Mouse (Mus musculus) left cerebral cortex, postnatal 4 days (tissue): Measurements from ENCODE around the gene Foxe1. TPM values are rescaled to one million over a fixed set of nuclear protein-coding genes. Genes with fewer than 3 reads are reported as not detected.

ENCODE experiments used
- DNase-seq: peaks from one replicate; pipeline ENCODE4 v3.0.0-alpha.2; 2022
- intact Hi-C: fragments of 180-260 bp; cut with DNase I; formaldehyde crosslinking; loops from one replicate; pipeline ENCODE4 v1.15.1; 2025
- total RNA-seq, 2 experiments: library from RNA; stranded (reverse); gene quantifications; 2 replicates each; pipeline ENCODE4 v1.2.3; 2021

The Foxe1 gene
- total RNA-seq, 2 experiments from 2014 or later, result not detected

DNA sequence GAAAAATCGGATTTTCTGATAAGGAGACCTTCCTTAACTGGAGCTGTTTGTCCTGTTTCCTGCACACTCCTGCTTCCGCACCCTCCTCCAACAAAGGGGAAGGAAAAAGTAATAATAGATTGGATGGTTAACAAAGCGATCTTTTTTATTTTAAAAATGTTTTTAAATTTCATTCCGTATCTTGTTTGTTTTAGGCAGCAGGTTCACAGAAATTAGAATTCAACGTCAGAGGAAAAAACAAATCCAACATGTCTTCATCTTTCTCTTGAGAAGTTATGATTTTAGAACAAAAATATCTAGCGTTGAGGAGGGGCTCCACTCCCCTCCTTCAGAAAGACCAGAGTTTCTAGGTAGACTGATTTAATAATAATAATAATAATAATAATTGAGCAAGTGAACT is 2.8 kb downstream of the Foxe1 start:
- intact Hi-C loops, result loop anchor here (10.0 kb wide), 1 partner anchor 141 kb away; no protein-coding TSS in a partner anchor
- no peak for DNase-seq

DNA sequence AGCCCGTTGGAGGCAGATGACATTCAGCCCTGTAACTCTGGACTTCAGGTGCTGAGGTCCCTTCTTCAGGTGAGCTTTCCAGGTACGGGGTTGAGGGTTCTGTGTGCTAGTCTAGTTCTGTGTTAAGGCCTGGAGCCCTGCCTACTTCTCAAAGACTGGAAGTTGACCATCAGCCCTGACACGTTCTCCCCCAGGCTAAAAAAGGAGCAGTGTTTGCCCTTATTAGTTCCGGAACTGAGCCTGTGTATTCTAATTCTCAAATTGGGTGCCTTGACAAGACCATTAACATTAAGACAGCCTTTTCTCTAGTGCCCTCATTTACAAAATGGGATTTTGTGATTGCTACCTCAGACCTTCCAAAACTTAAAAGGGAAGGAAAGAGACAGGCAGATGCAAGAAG is 3.7 kb downstream of the Foxe1 start:
- intact Hi-C loops, result loop anchor here (10.0 kb wide), 1 partner anchor 142 kb away; no protein-coding TSS in a partner anchor
- DNase-seq, result no peak

DNA sequence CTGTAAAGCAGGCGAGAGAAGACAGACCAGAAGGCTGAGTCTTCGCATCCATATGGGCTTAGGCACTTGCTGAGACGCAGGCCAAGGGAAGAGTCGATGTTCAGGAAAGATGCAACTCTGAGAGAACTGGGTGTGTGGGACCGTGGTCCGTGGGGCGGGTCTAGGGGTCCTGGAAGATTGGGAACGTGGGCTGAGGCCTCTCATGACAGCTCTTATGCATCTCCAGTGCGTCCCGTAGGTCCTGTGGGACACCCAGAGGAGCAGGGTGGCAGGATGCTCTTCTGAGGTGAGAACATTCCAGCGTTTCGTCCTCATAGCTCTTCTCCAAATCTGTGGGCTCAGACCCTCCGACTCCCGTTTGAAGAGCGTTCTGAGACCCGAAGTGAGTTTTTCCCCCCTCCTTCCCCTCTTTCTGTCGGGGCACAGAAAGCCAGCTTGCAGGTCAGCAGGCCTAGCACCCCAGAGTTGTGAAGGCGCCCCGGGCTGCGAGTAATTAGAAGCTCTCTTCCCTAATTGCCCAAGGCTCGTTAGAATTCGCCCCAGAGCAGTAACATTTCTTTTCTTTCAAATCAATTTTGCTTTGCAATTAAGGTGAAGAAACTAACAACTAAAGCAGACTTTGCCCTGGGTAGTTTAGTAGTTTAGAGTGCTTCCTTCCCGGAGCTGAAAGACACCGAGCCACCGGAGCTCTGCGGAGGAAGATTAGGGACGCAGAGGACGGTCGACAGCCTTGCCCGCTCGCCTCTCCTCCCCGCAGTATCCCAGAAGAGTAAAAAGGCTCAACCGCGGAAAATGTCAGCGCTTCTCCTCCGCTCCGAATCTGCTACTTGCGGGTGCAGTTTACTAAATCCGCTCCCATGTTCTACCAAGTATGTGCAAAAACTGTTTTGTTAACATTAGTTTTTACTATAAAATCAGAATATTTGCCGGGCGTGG is 4.4 kb downstream of the Foxe1 start:
- intact Hi-C loops, result loop anchor here (10.0 kb wide), 1 partner anchor 143 kb away; no protein-coding TSS in a partner anchor
- no peak for DNase-seq

DNA sequence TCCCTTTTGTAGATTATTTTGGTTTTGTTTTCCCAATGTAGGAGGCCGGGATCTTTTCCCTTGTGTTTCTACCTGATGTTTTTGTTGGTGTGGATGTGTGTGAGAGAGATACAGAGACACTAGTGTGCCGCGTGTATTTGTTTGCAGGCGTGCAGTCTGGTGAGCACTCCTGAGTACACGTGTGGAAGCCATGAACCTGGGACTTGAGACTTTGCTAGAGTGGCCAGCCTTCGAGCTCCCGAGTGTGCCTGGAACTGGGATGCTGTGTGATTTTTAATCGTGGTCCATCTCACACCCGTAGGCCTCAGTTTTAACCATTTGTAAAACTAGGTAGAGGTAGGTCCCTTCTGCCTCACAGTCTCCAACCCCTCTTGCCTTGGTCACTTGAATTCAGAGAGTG is 5.5 kb downstream of the Foxe1 start:
- intact Hi-C loops, result loop anchor here (10.0 kb wide), 1 partner anchor 144 kb away; no protein-coding TSS in a partner anchor
- DNase-seq, result no peak

DNA sequence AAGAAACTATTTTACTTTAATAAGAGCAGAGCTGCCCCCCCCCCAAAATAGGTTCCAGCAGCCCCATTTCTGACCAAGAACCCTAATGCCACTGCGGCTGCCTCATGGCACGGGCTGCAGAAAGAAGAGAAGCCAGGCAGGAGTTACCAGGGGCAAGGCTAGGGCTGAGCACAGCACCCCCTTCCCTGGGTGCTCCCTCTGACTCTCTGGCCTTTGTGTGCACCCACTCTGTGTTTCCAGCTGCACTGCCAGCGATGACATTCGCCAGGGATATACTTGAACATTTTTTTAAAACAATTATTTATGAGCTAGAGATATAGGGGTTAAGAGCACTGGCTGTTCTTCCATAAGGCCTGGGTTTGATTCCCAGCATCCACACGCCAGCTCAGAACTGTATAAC is 6.1 kb downstream of the Foxe1 start:
- no peak for DNase-seq
- intact Hi-C loops, result loop anchor here (10.0 kb wide), 1 partner anchor 145 kb away; no protein-coding TSS in a partner anchor

DNA sequence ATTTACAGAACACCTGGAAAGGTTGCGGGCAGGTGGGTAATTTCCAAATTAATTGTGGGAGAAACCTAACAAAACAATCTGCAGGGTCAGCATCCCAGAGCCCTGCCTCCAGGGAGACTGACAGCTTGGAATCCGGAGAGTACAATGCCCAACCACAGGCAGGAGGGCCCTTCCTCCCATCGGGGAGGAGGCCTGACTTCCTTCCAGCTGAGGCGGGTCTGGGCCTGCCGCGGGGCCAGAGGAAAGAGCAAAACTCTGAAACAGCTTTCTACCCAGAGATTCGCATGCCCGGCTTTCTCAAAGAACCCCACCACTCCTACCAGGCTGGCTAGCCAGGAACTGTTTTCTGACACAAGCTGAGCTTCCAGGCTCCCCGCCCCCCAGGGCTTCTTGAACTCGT is 9.6 kb downstream of the Foxe1 start:
- intact Hi-C loops, result no loop called here

DNA sequence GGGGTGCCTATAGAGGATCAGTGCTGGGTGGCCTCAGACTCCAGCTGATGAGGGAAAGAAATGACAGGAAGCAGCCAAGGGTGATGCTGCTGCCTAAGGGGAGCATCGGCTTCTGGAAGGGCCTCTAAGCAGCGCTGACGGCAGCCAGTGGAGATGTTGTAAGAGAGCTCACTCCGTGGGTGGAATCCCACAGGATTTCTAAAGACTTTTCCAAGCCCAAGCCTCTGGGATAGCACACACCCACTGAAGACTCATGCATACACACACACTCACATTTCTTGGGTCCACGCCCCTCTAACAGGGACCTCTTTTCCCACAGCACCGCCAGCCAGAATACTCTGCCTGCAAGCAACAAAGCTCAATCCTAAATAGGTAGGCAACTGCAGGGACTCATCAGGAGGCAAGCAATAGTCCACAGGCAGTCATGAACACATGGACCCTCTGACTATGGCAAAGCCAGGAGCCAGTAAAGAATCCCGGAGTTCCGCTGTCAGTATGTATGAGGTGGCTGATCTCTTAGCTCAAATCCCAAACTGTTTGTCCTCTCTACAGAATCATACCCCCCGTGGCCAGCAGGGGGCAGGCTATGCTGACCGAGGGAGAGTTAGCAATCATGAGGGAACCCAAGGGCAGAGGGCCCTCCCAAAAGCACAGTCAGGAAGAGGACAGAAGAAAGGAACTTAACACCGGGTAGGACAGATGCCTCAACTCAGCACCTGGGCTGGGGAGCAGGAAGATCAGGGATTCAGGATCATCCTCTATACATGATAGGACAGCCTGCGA is 13.1 kb downstream of the Foxe1 start:
- DNase-seq, result peak; percentile 65
- intact Hi-C loops, result no loop called here

More for the DNA sequence above, 9.6 kb downstream of the Foxe1 start:
- DNase-seq, result no peak

DNA sequence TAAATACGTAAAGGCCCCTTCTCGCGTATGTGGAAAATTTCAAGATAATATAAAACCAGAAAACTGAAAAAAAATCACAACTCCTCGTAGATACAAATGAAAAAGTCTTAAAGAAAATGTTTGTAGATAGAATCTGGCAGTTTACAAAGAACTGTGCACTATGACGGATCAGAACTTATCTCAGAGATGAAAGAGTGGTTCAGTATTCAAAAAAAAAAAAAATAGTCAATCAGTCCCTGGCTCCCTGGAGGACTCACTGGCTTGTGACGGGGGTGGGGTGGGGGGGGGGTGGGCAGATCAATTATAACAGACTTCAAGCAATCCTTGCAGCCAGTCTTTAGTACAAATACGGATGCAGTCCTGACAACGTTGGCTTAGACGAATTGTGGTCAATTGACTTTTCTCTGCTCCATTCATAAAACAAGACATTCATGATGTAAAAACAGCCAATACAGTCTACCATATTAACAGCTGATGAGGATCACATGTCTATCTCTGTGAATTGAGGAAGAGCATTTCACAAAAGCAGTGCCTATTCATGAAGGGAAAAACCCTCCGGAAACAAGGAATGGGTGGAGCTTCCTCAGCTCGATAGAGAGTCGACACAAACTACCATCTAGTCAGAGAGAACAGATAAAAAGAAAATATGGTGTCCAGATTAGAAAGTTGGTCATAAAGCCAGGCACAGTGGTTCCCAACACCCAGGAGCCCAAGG is 16.3 kb downstream of the Foxe1 start:
- DNase-seq, result no peak
- intact Hi-C loops, result no loop called here

DNA sequence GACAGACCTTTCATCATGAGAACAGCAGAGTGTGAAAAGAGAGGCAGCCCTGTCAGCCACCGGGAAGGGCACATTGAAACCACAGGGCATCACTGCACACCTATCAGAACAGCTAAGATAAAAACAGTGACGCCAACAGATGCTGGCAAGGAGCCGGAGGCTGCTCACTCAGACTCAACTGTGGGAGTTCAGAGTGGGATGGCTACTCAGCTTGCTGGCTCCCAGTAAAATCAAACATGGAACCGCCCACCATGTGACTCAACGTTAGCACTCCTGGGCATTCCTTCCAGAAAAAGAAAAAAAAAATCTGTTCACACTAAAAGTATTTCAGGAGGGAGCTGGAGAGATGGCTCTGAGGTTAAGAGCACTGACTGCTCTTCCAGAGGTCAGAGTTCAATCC is 17.8 kb downstream of the Foxe1 start:
- intact Hi-C loops, result no loop called here
- DNase-seq, result no peak

DNA sequence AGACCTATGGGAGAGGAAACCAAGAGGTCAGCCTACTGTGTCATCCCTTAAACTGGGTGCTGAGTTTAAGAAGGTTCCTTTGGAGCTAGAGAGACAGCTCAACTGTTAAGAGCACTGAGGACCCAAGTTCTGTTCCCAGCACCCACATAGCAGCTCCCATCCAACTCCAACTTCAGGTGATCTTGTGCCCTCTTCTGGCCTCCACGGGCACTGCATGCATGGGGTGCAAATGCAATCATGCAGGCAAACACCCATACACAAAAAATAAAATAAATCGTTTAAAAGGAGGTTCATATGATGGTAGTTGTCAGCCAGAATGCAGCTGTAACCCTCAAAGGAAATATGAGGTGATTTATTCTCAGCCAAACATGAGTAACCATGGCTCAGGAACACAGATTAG is 21.0 kb downstream of the Foxe1 start:
- no peak for DNase-seq
- intact Hi-C loops, result no loop called here

DNA sequence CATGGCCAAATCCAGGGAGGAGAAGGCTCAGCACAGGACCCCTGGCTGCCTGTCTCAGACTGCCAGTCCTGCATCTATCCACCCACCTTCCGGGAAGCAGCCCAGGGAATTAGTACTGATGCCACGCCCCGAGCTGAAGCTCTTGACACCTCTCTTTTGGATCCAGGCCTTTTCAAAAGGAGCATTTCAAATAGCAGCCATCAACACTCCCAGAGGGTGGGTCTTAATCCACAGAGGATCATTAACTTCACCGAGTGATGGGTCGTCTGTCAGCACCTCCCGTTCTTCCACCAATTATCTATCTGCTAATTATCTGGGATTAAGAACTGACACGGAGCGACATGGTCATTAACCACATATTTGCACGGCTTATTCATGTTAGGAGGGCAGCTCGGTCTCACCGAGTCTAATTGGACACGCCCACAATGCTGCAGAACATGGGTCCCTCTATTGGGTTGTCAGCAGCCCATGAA is 24.1 kb downstream of the Foxe1 start:
- intact Hi-C loops, result no loop called here
- no peak for DNase-seq

DNA sequence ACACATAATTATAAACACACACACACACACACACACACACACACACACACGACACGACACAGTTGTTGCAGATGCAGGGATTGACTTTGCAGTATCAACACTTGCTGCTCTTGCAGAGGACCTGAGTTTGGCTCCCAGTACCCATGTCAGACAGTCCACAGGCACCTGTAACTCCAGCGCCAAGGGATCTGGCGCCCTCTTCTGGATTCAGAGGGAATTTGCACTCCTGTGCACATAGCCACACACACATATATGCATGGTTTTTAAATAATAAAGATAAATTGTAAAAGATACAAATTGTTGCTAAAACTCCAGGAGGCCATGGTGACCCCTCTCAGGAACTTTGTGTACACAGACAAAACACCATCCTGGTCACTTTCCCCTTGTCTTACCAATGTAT is 25.7 kb downstream of the Foxe1 start:
- DNase-seq, result no peak
- intact Hi-C loops, result no loop called here

DNA sequence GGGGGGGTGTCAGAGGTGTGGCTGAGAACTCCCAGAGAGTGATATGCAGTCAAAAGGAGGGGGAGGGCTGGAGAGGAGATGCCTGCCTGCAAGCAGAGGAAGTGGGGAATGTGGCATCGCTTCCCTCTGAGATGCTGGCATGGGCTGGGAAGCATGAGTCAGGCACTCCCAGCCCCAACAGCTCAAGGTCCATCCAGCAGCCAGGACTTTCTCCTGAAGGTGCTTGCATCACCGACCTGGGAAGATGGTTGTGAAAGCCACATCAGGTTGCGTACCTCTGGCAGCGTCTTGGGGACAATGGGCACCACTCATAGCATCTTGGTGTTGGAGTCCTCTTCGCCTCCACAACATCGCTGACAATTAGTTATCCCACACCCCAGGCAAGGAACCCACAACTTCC is 27.0 kb downstream of the Foxe1 start:
- intact Hi-C loops, result no loop called here
- DNase-seq, result no peak

DNA sequence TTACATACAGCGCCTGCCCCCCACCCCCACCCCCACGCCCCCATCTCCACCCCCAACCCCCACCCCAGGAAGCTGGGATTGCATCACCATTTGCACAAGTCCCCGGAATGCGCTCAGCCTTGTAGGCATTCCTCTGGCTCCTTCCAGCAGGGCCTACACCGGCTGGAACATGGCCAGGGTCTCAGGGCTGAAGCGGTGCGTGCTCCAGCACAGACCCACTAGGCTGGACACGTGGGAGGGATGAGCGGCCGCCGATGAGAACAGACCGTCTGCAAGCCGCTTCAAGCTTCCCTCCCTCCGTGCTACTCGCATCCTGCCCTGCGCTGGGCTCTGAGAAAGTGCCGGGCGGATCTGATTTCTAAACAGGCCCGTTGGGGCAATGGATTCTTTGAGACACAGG is 27.6 kb downstream of the Foxe1 start:
- intact Hi-C loops, result no loop called here
- DNase-seq, result peak; percentile 88

DNA sequence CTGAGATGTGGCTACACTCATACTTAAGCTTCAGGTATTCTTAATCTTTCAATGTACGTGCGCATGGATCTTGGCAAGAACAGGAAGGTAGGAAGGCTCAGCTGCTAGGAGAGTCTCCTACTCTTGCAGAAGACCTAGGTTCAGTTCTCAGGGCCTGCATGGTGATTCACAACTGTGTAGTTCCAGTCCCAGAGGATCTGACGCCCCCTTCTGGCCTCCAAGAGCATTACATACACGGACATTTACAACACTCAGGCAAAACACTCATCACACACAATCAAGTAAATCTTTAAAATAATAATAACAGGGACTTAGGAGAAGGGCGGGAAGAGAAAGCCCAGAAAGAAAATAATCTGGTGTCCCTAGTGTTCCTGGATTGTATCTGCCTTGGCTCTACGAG is 31.0 kb downstream of the Foxe1 start:
- peak; percentile 13 for DNase-seq
- intact Hi-C loops, result no loop called here

DNA sequence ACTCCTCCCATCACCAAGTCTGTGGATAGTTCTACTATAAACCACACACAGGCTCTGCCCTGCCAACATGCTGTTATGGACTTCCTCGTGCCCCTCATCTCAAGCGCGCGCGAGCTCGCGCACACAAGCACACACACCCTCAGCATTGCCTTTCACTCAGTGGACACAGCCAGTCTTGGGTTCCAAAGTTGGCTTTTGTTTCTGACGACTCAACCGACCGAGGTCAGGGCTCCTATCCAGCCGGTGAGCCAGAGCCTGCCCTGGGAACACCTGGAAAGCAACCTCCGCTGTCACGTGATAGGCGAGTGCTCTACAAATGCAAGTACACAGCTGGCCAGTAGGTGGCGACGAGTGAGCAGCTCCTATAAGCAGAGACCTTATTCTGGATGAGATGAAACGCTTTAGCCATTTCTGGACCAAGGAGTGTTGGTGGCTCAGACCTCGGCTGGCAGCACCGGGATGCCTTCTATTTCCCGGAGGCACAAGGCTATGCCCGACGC is 31.5 kb downstream of the Foxe1 start:
- intact Hi-C loops, result no loop called here
- DNase-seq, result peak; percentile 87

DNA sequence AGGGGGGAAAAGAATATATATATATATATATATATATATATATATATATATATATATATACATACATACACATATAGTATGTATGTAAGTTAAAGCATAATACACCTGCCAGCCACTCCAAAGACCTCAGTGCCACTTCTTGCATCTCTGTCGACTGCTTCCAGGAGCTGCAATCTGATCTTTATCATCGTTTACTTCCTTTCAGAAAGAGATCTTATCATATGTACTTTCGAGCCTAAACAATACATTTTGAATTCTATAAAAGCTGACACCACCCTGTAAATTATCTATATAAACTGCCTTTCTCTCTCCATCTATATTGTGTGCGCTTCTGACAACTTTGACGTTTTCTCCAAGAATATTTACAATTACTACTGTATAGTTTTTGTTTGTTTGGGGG is 45.1 kb downstream of the Foxe1 start:
- DNase-seq, result no peak
- intact Hi-C loops, result loop anchor here (2.0 kb wide), 1 partner anchor 62 kb away; the partner anchor contains the start of gene Anp32b

DNA sequence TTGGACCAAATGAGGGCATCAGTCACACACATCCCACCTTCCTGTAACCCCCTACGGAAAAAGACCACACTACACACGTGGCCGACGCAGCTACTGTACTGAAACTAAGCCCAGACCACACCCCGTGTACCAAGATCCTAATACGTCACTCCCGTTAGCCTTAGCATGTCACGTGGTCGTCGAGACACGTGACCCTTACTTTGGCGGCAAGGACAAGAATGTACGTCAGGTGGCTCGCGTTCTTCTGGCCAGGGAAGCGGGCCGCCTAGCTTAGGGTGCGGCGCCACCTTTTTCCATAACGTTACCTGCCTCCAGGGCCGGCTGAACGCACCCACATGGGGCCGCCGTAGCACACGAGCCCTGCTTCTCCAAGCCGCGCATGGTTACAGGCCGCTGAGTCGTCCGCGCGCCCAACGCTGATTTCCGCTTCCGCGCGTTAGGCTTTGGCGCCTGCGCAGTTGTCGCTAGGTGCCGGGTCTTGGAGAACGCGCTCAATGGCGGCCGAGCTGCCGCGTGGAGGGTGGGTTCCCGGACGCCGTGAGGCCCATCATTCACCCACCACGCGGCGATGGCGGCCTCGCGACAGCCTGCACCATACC is 45.7 kb downstream of the Foxe1 start, which contains the start of gene Trmo:
Gene Trmo (minus strand): TSS at position 425 of the 599 bp plus-strand sequence.
- DNase-seq, result peak; percentile 95

DNA sequence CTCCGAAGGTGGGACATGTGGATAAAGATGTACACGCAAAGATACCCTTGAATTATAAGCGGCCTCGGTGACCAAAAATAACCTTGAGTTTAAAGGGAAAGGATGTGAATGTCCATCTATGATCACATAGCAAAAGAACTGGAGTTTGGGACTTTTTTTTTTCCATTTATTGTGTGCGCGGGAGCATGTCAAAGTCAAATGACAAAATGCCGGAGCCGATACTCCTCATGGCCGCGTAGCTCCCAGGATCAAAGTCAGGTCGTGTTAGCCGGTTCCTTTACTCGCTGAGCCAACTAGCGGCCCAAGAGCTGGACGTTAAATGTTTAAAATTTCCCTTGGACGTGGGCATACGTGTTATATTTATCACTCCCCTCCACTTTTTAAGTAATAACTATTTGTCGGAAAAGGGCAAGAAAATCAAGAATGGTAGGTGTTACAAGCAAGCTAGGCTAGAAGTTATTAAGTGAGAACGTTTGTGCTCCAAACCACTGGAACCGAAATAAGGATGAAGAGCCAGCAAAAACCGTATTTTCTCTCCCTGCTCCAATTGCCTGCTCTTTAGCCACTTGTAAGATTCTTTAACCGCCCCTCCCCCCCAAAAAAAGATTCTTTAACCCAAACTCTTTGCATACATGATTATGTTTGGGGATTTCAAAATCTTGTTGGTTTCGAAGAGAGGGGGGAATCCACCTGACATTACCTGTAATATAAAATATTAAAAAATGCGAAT is 46.4 kb downstream of the Foxe1 start:
- intact Hi-C loops, result loop anchor here (2.0 kb wide), 1 partner anchor 61 kb away; the partner anchor contains the start of gene Anp32b
- peak; percentile 23 for DNase-seq

More for the DNA sequence above, 45.7 kb downstream of the Foxe1 start, which contains the start of gene Trmo:
- intact Hi-C loops, result loop anchor here (2.0 kb wide), 1 partner anchor 62 kb away; the partner anchor contains the start of gene Anp32b
